ENCODE assay signal across 9 mouse cellular contexts in the genomic region with DNA sequence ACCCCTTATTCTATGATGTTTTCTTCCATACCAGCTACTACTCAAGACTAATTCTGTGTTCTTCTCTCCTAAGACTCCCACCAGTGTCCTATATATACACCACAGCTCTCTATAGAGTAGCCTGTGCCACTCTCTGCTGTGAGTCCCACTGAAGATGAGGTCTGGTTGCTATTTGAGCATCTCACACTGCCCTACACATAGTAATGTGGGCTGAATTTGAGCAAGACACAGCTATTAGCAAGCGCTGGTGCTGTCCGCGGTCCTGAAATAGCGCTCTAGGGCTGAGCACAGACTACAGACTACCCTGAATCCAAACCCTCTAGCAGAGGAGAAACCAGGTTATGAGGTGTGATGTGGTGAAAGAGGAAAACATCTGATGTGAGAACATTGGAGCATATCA. TPM values are rescaled to one million over a fixed set of nuclear protein-coding genes. Genes with fewer than 3 reads are reported as not detected.
DNase-seq lines count a peak whose midpoint lies in the region; ATAC-seq and TF ChIP-seq lines count a peak whose summit lies in the region.
"Had no signal": no experiment of that assay in that cellular context is flagged by ENCODE, and none has a peak within 500 bp of the region (broad histone marks: within the 10 kb centered on the region; RNA-seq: fewer than 3 reads in every experiment).

No protein-coding gene starts in this region.

- H3K4me1 ChIP-seq in liver, embryonic 12.5 days = no peaks in the 10 kb centered on the region
- H3K4me1 ChIP-seq: embryonic facial prominence, embryonic 15.5 days; lung, embryonic 15.5 days had no signal

- H3K9me3 ChIP-seq in liver, embryonic 12.5 days (replicated peaks) = no peaks in the 10 kb centered on the region
- H3K9me3 ChIP-seq: embryonic facial prominence, embryonic 15.5 days; lung, embryonic 15.5 days had no signal

- no peak overlapping the region for H3K4me2 ChIP-seq in liver, embryonic 12.5 days
- no peak overlapping the region for H3K4me2 ChIP-seq in myocyte (ENCODE audit: low read depth)
- H3K4me2 ChIP-seq: embryonic facial prominence, embryonic 15.5 days; lung, embryonic 15.5 days had no signal

- H3K27me3 ChIP-seq in liver, embryonic 12.5 days (replicated peaks) = no peaks in the 10 kb centered on the region
- H3K27me3 ChIP-seq in myocyte (ENCODE audit: control insufficient read depth, insufficient read depth, insufficient read length) = peaks cover 6% of the 10 kb centered on the region
- H3K27me3 ChIP-seq: embryonic facial prominence, embryonic 15.5 days; lung, embryonic 15.5 days had no signal

- no peak overlapping the region for H3ac ChIP-seq in myocyte (ENCODE audit: control insufficient read depth, insufficient read length)

- H3K79me2 ChIP-seq in myocyte (ENCODE audit: control insufficient read depth, insufficient read depth) = no peaks in the 10 kb centered on the region

- H3K27ac ChIP-seq in liver, embryonic 12.5 days = no peak overlapping the region
- H3K27ac ChIP-seq: embryonic facial prominence, embryonic 15.5 days; lung, embryonic 15.5 days had no signal

- peak; percentile 67 for DNase-seq in liver
- DNase-seq in adrenal gland, adult (ENCODE audit: inconsistent age in 2 of 2, low spot score in 1 of 2) = peak; percentile 28 to 80
- DNase-seq in forelimb bud, embryonic 11.5 days (ENCODE audit: low read depth, low spot score) = peak; percentile 86
- peak; percentile 93 to 95 for DNase-seq in kidney, postnatal 4 days
- DNase-seq in urinary bladder, postnatal 4 days (ENCODE audit: low spot score in 2 of 2) = peak; percentile 26 to 76

- 3% methylated on average over 4 of the region's 4 CpGs for WGBS in liver, embryonic 12.5 days (ENCODE audit: insufficient replicate concordance)

- no peak for TF ChIP-seq POLR2A in myocyte (IDR thresholded peaks at IDR 0.05; ENCODE audit: insufficient read length, low read depth)

- H3K4me3 ChIP-seq in liver, embryonic 12.5 days = no peak overlapping the region
- no peak overlapping the region for H3K4me3 ChIP-seq in myocyte
- H3K4me3 ChIP-seq: embryonic facial prominence, embryonic 15.5 days; lung, embryonic 15.5 days had no signal

- no peak for ATAC-seq in liver, embryonic 12.5 days

- H3K9ac ChIP-seq in liver, embryonic 12.5 days = no peak overlapping the region
- H3K9ac ChIP-seq: embryonic facial prominence, embryonic 15.5 days; lung, embryonic 15.5 days had no signal

- H3K36me3 ChIP-seq in liver, embryonic 12.5 days = no peaks in the 10 kb centered on the region
- H3K36me3 ChIP-seq in myocyte (ENCODE audit: control insufficient read depth, insufficient read depth) = no peaks in the 10 kb centered on the region
- H3K36me3 ChIP-seq: embryonic facial prominence, embryonic 15.5 days; lung, embryonic 15.5 days had no signal

TF ChIP-seq in myocyte, 11 proteins besides CTCF, POLR2A, EP300 and RAD21:
- TF ChIP-seq POLR2AphosphoS2 (IDR thresholded peaks at IDR 0.05; ENCODE audit: insufficient read length, low read depth) (no peak), MAX (IDR thresholded peaks at IDR 0.05; ENCODE audit: low read depth) (peak; percentile 10), CEBPB (IDR thresholded peaks at IDR 0.05; ENCODE audit: insufficient read depth, poor library complexity, severe bottlenecking) (no peak), REST (IDR thresholded peaks at IDR 0.05; ENCODE audit: insufficient read depth, insufficient read length) (peak; percentile 92), E2F4 (IDR thresholded peaks at IDR 0.05; ENCODE audit: insufficient read depth) (no peak), TCF12 (IDR thresholded peaks at IDR 0.05; ENCODE audit: insufficient read depth, poor library complexity, severe bottlenecking) (no peak), MYOG (IDR thresholded peaks at IDR 0.05; ENCODE audit: control insufficient read depth in 1 of 3, insufficient read depth in 1 of 3, insufficient read length in 2 of 3, low read depth in 2 of 3) (no peak), TCF3 (IDR thresholded peaks at IDR 0.05; ENCODE audit: insufficient read length, low read depth) (no peak), MYOD1 (IDR thresholded peaks at IDR 0.05; ENCODE audit: control insufficient read depth in 1 of 3, insufficient read length in 2 of 3, low read depth in 2 of 3) (no peak)

RNA-seq across cellular contexts. Expression of a gene that starts 59.5 kb away (rescaled TPM):
- polyA plus RNA-seq in liver, embryonic 12.5 days (2016; fragmentation: Nextera tagmentation; extraction: Ambion mirVana) = 0.08 TPM in 1 of 2 replicates, not detected in the other
- polyA plus RNA-seq in myocyte (2012; fragmentation: generic; extraction: Trizol) = not detected
- polyA plus RNA-seq: lung, embryonic 15.5 days had no signal
